Mouse (Mus musculus) layer of hippocampus, adult 2 months (tissue): ENCODE data around the gene Sart3. TPM values are rescaled to one million over a fixed set of nuclear protein-coding genes. Genes with fewer than 3 reads are reported as not detected.

Experiments used
- DNase-seq, 2 experiments: peaks; one replicate each; pipeline ENCODE4 v3.0.0; 2022; ENCODE audit warnings: low spot score in 2 of 2
- H3K27ac ChIP-seq: fragments of 200-600 bp; 2 replicates; pipeline ENCODE4 v1.8.1; 2022
- H3K4me3 ChIP-seq: fragments of 200-600 bp; 2 replicates; pipeline ENCODE4 v1.8.1; 2022; ENCODE audit warnings: mild to moderate bottlenecking
- CTCF ChIP-seq: fragments of 200-600 bp; conservative IDR thresholded peaks from 2 replicates; pipeline ENCODE4 v1.8.1; 2022; ENCODE audit warnings: antibody characterized with exemption, mild to moderate bottlenecking, moderate library complexity
- total RNA-seq, 2 experiments: library from RNA; stranded (reverse); gene quantifications; 2 replicates each; pipeline ENCODE4 v1.2.3; 2021

Sart3 gene
- total RNA-seq, 2 experiments from 2014 or later, result 53.5 to 54.4 TPM

DNA sequence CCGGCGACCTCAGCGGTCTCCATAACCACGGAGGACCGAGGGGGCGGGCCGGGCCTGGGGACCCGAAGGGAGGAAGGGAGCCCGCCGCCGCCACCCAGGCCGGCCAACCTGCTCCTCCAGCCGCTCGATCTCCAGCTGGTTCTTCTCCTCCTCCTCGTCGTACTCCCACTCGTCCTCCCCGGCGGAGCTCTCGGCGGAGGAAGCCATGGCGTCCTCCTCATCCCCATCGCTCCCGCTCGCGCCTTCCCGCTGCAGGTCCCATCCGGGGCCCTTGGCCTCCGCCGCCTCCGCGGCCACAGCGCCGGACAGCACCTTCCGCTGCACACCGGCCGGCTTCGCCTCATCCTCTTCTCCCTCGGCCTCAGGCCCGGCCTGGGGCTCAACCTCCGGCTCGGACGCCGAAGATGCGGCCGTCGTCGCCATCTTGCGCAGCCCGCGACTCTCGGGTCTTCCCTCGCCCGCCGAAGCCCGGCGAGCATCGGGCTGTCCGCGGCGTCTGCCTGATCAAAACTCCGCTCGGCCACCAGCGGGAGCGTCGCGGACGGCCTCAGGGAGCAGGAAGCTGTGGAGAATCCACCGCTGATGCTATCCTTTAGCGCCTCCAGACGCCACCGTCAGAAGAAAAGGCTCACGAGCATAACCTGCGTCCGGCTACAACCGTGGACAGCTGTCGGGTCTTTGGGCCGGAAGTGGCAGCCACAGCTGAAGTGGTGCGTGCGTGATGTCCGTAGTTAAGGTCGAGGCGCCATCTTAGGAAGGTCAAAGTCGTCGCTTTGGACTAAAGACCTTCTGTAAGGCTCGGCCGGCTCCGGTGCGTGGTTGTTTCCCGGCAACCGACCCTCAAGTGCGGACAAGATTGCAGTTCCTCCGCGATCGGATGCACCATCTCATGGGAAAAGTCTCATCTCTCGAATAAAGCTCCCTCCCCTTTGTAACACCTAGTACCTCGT lies 822 bp downstream of the Sart3 start:
- peak overlapping the region; percentile 96 for H3K4me3 ChIP-seq
- H3K27ac ChIP-seq, result peak overlapping the region; percentile 100
- DNase-seq, result peak; percentile 75 to 86
- no peak for TF ChIP-seq CTCF

DNA sequence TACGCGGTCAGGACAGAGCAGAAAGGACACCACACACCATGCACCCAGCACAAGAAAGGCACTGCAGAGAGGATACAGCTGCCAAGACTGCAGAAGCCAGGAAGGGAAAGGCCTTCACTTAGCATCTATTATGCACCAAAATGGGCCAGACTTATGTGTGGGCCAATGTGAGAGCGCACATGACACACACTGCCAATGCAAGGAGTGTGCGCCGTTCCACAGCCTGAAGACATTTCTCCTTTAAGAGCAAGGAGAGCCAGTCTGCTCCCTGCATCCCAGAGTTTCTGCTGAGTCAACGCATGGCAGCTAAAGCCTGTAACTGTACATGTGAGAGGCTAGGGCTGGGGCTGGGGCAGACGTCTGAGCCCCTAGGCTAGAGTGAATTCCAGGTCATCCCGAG lies 3.5 kb downstream of the Sart3 start:
- no peak for TF ChIP-seq CTCF
- DNase-seq, result no peak
- no peak overlapping the region for H3K4me3 ChIP-seq
- no peak overlapping the region for H3K27ac ChIP-seq

DNA sequence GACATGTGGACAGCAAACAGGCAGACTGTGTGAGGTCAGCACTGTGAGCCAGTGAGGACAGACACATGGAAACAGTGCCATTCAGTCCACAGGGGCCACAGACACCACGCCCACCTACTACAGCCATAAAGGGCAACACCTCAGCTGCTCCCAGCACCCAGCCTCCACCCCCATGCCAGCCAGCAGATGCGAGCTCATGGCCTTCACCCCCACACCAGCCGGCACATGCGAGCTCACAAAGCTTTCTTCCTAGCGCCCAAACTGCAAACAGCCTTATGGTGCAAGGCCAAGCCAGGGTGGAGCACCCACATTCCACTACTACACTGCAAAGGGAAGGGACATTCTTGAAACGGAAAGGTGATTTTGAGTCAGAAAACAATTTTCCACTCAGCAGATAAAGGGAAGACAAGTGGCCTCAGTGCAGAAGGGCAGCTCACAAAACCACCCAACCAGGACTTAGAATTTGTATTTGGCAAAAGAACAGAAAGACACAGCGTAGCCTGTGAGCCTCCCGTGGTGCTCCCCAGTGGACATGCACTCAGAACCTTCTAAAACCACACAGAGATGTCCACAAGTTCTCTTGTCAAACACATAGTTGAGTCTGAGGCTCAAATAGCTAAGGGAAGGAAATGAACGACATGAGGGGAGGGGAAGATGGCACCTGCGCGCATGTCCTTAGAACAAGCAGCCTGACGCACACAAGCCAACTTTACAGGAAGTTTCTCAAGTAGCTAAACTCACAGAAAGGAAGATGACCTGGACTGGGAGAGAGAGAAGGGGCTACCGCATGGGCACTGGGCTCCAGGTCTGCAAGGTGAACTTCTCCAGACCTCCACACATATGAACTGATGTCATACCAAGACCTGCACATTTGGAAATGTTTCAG lies 6.4 kb downstream of the Sart3 start:
- H3K27ac ChIP-seq, result peak overlapping the region; percentile 57; the same call in 1 of the 2 replicates
- DNase-seq, result peak in 1 of 2 experiments; percentile 41
- H3K4me3 ChIP-seq, result no peak overlapping the region
- no peak for TF ChIP-seq CTCF

GRCm38 (mm10) chr5:113764426-113764825 lies 7.9 kb downstream of the Sart3 start:
- DNase-seq, result no peak
- H3K27ac ChIP-seq, result no peak overlapping the region
- no peak for TF ChIP-seq CTCF
- no peak overlapping the region for H3K4me3 ChIP-seq

GRCm38 (mm10) chr5:113761585-113761984 lies 10.7 kb downstream of the Sart3 start:
- DNase-seq, result no peak
- TF ChIP-seq CTCF, result no peak
- H3K4me3 ChIP-seq, result no peak overlapping the region
- H3K27ac ChIP-seq, result no peak overlapping the region

- no peak for TF ChIP-seq CTCF
- Histone ChIP-seq H3K4me3 (no peak overlapping the region), H3K27ac (no peak overlapping the region)
- DNase-seq, result no peak
Observed at GRCm38 (mm10) chr5:113755347-113756030, 16.8 kb downstream of the Sart3 start.

DNA sequence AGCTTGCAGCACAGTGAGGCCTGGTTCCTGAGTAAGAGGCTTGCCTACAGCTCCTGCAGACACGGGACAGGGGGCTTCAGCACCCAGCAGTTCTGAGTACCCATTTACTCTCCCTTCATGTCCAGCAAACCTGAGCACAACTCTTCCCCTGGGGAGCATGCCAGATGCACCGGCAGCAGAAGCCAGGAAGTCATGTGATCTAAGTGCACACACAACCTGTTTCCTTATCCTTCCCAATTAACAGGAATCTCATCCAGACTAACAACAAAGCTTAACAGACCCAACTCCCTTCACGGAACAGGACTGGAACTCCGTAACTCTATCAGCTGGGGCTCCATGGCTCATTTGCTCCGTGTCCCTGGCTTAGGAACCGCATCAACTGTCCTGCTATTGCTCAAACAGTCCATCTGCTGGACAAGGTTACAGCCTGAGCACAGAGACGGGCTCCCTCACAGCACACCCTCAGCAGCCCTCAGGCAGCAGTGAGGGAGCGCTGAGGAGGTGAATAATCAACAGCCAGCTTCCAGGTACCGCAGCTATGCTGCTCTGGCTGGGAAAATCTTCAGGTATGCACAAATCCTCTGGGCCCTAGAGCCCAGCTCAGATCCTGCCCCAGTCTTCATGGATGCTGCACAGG lies 20.7 kb downstream of the Sart3 start:
- TF ChIP-seq CTCF, result no peak
- Histone ChIP-seq H3K27ac (no peak overlapping the region), H3K4me3 (no peak overlapping the region)
- no peak for DNase-seq

DNA sequence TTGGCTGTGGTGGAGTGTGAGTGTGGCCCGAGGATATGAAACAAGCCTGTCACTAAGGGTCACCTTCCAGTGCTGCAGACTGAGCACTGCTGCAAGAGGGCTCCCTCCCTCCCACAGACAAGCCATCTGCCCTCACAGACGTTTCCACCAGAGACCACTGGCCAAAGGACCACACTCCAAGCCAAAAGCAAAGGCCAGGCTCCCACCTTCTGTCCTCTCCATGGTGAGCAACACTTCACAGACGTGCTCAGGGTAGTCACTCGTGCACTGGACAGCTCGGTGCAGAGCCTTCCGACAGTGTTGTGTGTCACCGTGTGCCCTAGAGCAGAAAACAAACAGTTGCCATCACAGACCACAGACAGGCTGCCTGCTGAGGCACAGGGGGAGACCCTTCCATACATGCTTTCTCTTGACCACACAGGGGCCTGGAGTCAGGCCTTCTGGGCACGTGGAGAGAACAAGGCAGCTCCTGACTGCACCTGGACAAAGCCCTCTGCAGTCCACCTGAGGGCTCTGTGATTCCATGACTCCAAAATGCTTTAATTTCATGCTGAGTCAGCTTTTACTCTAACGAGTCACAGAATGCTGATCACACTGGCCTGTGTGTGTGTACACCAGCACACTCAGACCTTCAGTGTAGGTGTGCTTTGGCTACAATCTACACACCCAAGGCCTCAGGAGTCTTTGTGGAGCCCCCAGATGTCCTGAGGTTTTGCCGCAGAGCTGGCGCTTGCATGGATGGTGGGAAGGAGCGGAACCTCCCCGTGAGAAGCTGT lies 23.6 kb downstream of the Sart3 start:
- Histone ChIP-seq H3K27ac (no peak overlapping the region), H3K4me3 (no peak overlapping the region)
- TF ChIP-seq CTCF, result no peak
- no peak for DNase-seq

GRCm38 (mm10) chr5:113747629-113748028 lies 24.7 kb downstream of the Sart3 start:
- DNase-seq, result no peak
- no peak overlapping the region for H3K4me3 ChIP-seq
- no peak overlapping the region for H3K27ac ChIP-seq
- peak; percentile 58 for TF ChIP-seq CTCF

DNA sequence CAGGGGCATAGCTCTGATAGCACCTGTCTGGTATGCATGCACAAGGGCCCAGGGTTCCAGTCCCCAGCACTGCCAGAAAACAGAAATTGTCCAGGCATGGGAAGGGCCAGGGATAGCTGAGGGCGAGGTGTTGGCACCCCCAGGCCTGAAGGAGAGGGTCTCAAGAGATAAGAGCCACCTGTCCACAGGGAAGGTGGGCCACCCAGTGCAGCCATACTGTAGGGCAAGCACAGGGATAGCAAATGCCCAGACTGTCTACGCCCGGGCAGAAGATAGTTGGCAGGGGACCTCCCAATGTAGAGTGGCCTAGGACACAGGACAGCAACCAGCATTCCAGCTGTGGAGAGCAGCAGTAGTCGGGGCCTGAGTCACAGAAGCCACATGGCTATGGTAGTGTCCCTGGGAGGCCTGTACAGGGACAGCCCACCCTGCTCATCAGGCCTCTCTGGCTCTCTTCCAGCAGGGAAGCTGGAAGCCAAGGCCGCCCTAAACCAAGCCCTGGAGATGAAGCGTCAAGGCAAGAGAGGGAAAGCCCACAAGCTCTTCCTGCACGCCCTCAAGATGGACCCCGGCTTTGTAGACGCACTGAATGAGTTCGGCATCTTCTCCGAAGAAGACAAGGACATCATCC lies 34.6 kb downstream of the Sart3 start:
- no peak for TF ChIP-seq CTCF
- no peak overlapping the region for H3K27ac ChIP-seq
- no peak for DNase-seq
- H3K4me3 ChIP-seq, result no peak overlapping the region

GRCm38 (mm10) chr5:113736522-113737164 lies 35.7 kb downstream of the Sart3 start:
- peak overlapping the region; percentile 94 for H3K27ac ChIP-seq

More at GRCm38 (mm10) chr5:113736522-113737164, 35.7 kb downstream of the Sart3 start:
- peak overlapping the region; percentile 83 for H3K4me3 ChIP-seq
- peak; percentile 38 for TF ChIP-seq CTCF
- no peak for DNase-seq
